Mouse (Mus musculus): ENCODE results near the gene Col4a5. TPM values are rescaled to one million over a fixed set of nuclear protein-coding genes. Genes with fewer than 3 reads are reported as not detected.

Col4a5 gene
- not detected for total RNA-seq (2023)

GRCm38 (mm10) chrX:141475110-141475509, at the start of gene Col4a5:
Col4a5 (plus strand) TSS chrX:141475385.

GRCm38 (mm10) chrX:141473470-141474302, 1.5 kb upstream of the Col4a5 start, which contains the start of gene Col4a6:
Col4a6 (minus strand) TSS chrX:141474076.

DNA sequence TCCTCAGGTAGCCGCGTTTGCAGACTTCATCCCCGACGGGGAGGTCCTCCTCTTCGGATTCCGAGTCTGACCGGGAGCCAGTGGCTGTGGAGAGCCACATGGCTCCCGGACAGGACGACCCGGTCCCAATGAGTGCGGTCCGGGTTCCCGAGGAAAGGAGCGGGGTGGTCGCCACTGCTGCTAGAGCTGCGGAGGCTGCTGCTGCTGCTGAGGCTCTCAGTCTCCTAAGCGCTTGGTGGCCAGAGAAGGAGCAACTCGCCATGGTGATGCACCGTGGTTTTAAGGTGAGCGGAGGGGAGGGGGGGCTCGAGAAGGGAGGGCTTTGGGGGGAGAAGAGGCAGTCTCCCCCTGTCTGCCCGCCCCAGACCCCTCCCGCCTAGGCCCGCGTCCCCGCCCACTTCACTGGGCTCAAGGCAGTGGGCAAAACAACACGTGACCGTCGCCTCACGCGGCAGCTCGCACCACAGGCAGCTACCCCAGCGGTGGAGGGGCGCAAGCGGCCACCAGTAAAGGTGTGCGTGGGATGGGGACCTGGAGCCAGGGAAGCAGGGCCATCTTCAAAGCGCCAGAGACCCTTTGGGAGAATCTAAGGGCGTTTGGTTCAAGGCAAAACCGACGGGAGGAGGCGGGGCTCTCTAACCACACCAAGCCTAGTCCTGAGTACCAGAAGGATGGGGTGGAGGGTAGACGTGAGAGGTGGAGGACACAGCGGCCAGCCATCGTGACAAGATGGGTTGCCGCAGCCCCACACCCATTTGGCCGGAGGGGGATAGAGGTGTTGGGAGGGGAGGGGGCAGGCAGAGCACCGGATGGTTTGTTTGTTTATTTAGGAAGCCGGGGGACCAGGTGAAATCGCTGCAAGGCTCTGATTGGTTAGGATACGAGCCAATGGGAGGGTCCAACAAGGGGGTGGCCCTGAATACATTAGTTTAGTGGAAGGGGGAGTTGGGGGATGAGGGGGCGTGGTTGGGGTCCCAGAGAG, 250.0 kb downstream of the Col4a5 start, which contains the start of gene Irs4:
Gene Irs4 (minus strand): TSS at position 327 of the 982 bp plus-strand sequence.

Other genes with a start within 250 kb of the Col4a5 start
- gene Col4a6, start 1.3 kb upstream of the Col4a5 start, total RNA-seq (2023) = not detected
- gene Irs4, start 249.9 kb downstream of the Col4a5 start, total RNA-seq (2023) = not detected

Measured in CD4-positive naive resting alpha-beta T cell, adult 76 days (primary cell).